Mouse (Mus musculus) E14TG2a.4 (cell line): Measurements from ENCODE around the gene Trip13.

Source experiments
- H3K27me3 ChIP-seq: 2 replicates; pipeline ENCODE4 v1.6.1; 2014; ENCODE audit warnings: low read length, control low read depth; ENCODE audit not compliant: insufficient read depth
- H3K36me3 ChIP-seq: 2 replicates; pipeline ENCODE4 v1.6.1; 2014; ENCODE audit warnings: low read length, control low read depth; ENCODE audit not compliant: insufficient read depth
- H3K4me1 ChIP-seq: replicated peaks from 2 replicates; pipeline ENCODE4 v1.6.1; 2014; ENCODE audit warnings: low read depth, low read length, control low read depth
- H3K4me3 ChIP-seq: replicated peaks from 2 replicates; pipeline ENCODE4 v1.5.1; 2014; ENCODE audit warnings: mild to moderate bottlenecking, low read length
- H3K9me3 ChIP-seq: 2 replicates; pipeline ENCODE4 v1.6.1; 2014; ENCODE audit warnings: low read length, control low read depth
- CTCF ChIP-seq: conservative IDR thresholded peaks from 2 replicates; pipeline ENCODE4 v1.5.1; 2014; ENCODE audit warnings: low read length
- NANOG ChIP-seq: IDR thresholded peaks from 2 replicates; pipeline ENCODE4 v1.6.1; 2014; ENCODE audit warnings: borderline replicate concordance, low read length, mixed read lengths
- POU5F1 ChIP-seq: IDR thresholded peaks from 2 replicates; pipeline ENCODE4 v1.6.1; 2014; ENCODE audit warnings: low read length, borderline replicate concordance

Gene Trip13

DNA sequence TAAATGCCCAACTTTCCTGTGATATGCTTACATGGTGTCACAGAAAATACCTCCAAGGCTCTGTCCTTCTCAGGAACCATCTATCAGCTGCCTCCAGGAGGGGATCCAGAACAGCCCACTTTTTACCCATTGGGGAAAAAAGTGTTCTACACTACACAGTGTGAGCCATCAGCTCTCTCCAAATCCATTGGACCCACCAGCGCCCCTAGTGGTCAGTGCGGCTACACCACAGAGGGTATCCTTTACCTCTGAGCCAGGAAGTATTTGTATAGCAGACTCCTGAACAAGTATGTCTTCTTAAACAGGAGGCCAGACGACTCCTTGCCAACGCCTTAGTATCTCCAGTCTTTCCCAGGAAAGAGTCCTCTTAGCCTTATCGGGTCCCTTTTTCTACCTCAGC is 57.8 kb downstream of the Trip13 start:
- TF ChIP-seq CTCF = peak; percentile 32
- TF ChIP-seq POU5F1 = no peak
- Histone ChIP-seq H3K4me3 (no peak overlapping the region), H3K27me3 (no peaks in the 10 kb centered on the region), H3K9me3 (peaks cover 20% of the 10 kb centered on the region), H3K36me3 (no peaks in the 10 kb centered on the region), H3K4me1 (no peaks in the 10 kb centered on the region)

DNA sequence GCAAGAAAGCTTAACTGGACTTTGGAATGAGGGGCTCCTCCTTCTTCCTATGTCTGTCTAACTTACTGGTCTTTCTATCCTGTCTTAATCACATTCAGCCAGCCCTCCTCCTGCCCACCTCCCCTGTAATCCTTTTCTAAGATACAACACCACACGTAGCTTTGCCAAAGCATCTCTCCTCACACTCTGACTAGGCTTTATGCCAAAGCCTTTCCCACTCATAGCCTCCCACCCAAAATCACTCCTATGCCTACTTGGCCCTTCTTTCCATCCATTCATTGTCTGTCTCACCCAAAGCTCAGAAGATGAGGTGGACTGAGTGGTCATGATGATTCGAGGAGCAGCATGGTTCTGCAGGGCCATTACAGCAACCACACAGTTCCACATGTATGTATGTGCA is 65.4 kb downstream of the Trip13 start:
- Histone ChIP-seq H3K9me3 (peaks cover 4% of the 10 kb centered on the region; the same call in 1 of the 2 replicates), H3K36me3 (no peaks in the 10 kb centered on the region), H3K27me3 (no peaks in the 10 kb centered on the region), H3K4me3 (no peak overlapping the region), H3K4me1 (no peaks in the 10 kb centered on the region)
- TF ChIP-seq CTCF = no peak
- TF ChIP-seq POU5F1 = no peak
- TF ChIP-seq NANOG = no peak
